Mouse (Mus musculus) lung, adult 2 months (tissue): ENCODE measurements around the gene Efcab5.

Source experiments
- CTCF ChIP-seq: fragments of 200-500 bp; IDR thresholded peaks from 2 replicates; pipeline ENCODE4 v1.5.1; 2011; ENCODE audit warnings: mild to moderate bottlenecking, low read length, control low read depth; ENCODE audit not compliant: insufficient read depth
- POLR2A ChIP-seq: fragments of 200-500 bp; IDR thresholded peaks from 2 replicates; pipeline ENCODE4 v1.6.1; 2011; ENCODE audit warnings: low read depth, mild to moderate bottlenecking, control low read depth, low read length, borderline replicate concordance; ENCODE audit errors: extremely low read depth

- no peak for TF ChIP-seq CTCF
- TF ChIP-seq POLR2A, result no peak
Measured at GRCm38 (mm10) chr11:77214142-77214692, 25.4 kb upstream of the Efcab5 start.
